Mouse (Mus musculus) forebrain, embryonic 16.5 days (tissue): ENCODE results near the gene Islr. TPM values are rescaled to one million over a fixed set of nuclear protein-coding genes. Genes with fewer than 3 reads are reported as not detected.

Source experiments
- ATAC-seq: fragments of 200-750 bp; cut with Nextera tagmentation; 2 replicates; pipeline ENCODE4 v1.8.0; 2017; ENCODE audit warnings: mild to moderate bottlenecking, moderate library complexity
- H3K27ac ChIP-seq: fragments of 300-500 bp; sonication (generic); 2 replicates; pipeline ENCODE4 v1.5.1; 2014; ENCODE audit warnings: low read length, control low read depth
- H3K27me3 ChIP-seq: fragments of 300-500 bp; sonication (generic); replicated peaks from 2 replicates; pipeline ENCODE4 v1.6.1; 2014; ENCODE audit warnings: low read length; ENCODE audit not compliant: control insufficient read depth, insufficient read depth
- H3K36me3 ChIP-seq: fragments of 300-500 bp; sonication (generic); 2 replicates; pipeline ENCODE4 v1.6.1; 2014; ENCODE audit not compliant: control insufficient read depth, insufficient read depth
- H3K4me1 ChIP-seq: fragments of 300-500 bp; sonication (generic); replicated peaks from 2 replicates; pipeline ENCODE4 v1.6.1; 2014; ENCODE audit warnings: low read length; ENCODE audit not compliant: control insufficient read depth, insufficient read depth
- H3K4me2 ChIP-seq: fragments of 300-500 bp; sonication (generic); 2 replicates; pipeline ENCODE4 v1.6.1; 2014; ENCODE audit warnings: mild to moderate bottlenecking, low read length, control low read depth
- H3K4me3 ChIP-seq: fragments of 300-500 bp; sonication (generic); replicated peaks from 2 replicates; pipeline ENCODE4 v1.5.1; 2014; ENCODE audit warnings: mild to moderate bottlenecking, low read length, control low read depth
- H3K9ac ChIP-seq: fragments of 300-500 bp; sonication (generic); replicated peaks from 2 replicates; pipeline ENCODE4 v1.6.1; 2014; ENCODE audit warnings: low read depth, low read length, control low read depth
- H3K9me3 ChIP-seq: fragments of 300-500 bp; sonication (generic); 2 replicates; pipeline ENCODE4 v1.6.1; 2016; ENCODE audit warnings: low read length; ENCODE audit not compliant: control insufficient read depth
- WGBS: fragments of 180-500 bp; shearing (Covaris S2); extraction: QIAGEN DNeasy Blood & Tissue Kit; methylation state at CpG from one replicate; pipeline ENCODE4 v1.1.7; 2014; 5-methylcytosine and 5-hydroxymethylcytosine counted together
- polyA plus RNA-seq: library from polyadenylated mRNA; unstranded; fragments of >200 nt; fragmentation: Nextera tagmentation; extraction: Ambion mirVana; gene quantifications from 2 replicates; pipeline ENCODE4 v1.2.1, GENCODE M21; 2015

Islr gene
- polyA plus RNA-seq, 1 experiment from 2014 or later: 16.8 TPM

DNA sequence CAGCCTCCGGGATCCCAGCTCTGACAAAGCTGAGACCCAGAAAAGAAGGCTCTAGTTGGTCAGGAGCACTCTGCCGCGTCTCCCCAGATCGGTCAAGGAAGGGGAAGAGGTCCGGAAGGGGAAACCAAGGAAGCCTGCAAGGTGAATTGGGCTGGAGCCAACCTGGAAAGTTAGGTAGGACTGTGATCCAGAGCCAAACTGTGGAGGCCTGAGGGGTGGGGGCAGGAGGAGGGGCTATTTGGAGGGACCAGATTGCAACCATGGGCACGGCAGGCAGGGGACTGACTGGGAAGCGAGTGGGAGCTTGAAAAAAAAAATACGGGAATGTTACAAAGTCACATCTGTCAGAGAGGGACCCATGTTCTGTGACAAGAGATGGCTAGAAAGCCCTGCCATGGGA lies 74.6 kb downstream of the Islr start:
- 19% methylated on average over 8 of the region's 8 CpGs for WGBS
- no peak for ATAC-seq
- H3K9me3 ChIP-seq: no peaks in the 10 kb centered on the region

DNA sequence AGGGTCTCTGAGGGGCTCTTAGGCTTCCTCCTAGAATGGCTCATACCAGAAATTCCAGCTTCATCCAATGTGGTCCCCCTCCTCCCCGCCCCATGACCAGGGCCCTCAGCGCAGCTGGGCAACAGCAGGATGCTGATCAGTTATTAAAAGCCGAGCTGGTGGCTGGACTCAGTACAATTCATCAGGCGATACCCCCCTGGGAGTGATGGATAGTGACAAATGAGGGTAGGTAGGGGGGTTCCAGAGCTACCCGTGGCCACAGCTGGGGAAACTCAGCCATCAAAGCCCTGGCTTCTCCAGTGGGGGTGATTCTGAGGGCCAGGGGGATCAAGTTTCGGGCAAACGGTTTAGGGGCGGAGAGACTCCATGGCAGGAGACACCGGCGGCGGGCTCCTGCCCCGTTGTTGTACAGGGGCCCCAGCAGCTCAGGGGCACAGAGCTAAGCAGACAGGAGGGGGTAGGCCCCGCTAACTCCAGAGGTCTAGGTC lies 75.1 kb downstream of the Islr start:
- no peak overlapping the region for H3K27ac ChIP-seq

More for the DNA sequence above, 74.6 kb downstream of the Islr start:
- Histone ChIP-seq H3K9ac (no peak overlapping the region), H3K27me3 (no peaks in the 10 kb centered on the region), H3K4me3 (no peak overlapping the region), H3K4me1 (peaks cover 16% of the 10 kb centered on the region), H3K4me2 (no peak overlapping the region), H3K27ac (no peak overlapping the region), H3K36me3 (no peaks in the 10 kb centered on the region)

DNA sequence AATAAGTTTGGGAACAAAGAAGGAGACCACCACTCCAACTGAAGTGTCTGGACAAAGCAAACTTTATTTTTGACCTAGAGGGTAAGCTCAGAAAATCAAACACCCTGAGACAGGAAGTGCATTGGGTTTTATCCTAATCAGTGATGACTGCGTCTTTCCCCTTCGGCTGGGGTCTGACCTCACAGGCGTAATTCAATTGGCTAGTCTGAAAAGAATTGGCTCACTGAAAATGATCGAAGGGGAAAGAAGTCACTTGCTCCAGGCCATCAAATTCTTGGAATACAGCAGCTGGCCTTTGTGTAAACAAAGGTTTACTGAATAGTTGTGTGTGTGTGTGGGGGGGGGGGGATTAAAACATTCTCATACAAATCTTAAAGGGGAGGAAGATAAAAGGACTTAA lies 78.3 kb downstream of the Islr start:
- Histone ChIP-seq H3K4me1 (0 out of 2 replicates have a peak, but pooled peaks cover 7% of the 10 kb centered on the region), H3K4me2 (no peak overlapping the region), H3K9me3 (no peaks in the 10 kb centered on the region), H3K36me3 (no peaks in the 10 kb centered on the region), H3K4me3 (no peak overlapping the region), H3K27me3 (no peaks in the 10 kb centered on the region), H3K27ac (no peak overlapping the region), H3K9ac (no peak overlapping the region)
- no peak for ATAC-seq
- WGBS: 28% methylated on average over 4 of the region's 4 CpGs

More for the DNA sequence above, 75.1 kb downstream of the Islr start:
- peaks cover 12% of the 10 kb centered on the region for H3K4me1 ChIP-seq
- H3K27me3 ChIP-seq: no peaks in the 10 kb centered on the region
- no peak for ATAC-seq
- H3K4me2 ChIP-seq: no peak overlapping the region
- H3K9ac ChIP-seq: no peak overlapping the region
- no peaks in the 10 kb centered on the region for H3K36me3 ChIP-seq
- H3K9me3 ChIP-seq: no peaks in the 10 kb centered on the region
- WGBS: 11% methylated on average over 13 of the region's 13 CpGs
- no peak overlapping the region for H3K4me3 ChIP-seq

DNA sequence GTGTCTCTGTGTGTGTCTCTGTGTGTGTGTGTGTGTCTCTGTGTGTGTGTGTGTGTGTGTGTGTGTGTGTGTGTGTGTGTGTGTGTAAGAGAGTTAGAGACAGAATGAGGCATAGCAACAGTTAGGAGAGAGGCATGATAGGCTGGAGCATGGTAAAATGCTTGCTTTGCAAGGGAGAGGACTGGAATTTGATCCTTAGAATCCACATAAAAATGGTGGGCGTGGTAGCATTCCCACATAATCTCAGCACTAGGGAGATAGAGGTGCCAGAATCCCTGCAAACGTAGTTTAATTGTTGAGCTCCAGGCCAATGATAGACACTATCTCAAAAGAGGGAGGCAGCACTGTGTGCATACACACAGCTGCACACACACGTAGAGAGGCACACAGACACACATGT lies 79.0 kb downstream of the Islr start:
- Histone ChIP-seq H3K4me3 (no peak overlapping the region), H3K36me3 (no peaks in the 10 kb centered on the region), H3K4me1 (0 out of 2 replicates have a peak, but pooled peaks cover 7% of the 10 kb centered on the region), H3K27me3 (no peaks in the 10 kb centered on the region), H3K9me3 (no peaks in the 10 kb centered on the region), H3K9ac (no peak overlapping the region), H3K27ac (no peak overlapping the region), H3K4me2 (no peak overlapping the region)
- ATAC-seq: no peak
- 43% methylated on average over 3 of the region's 3 CpGs for WGBS

DNA sequence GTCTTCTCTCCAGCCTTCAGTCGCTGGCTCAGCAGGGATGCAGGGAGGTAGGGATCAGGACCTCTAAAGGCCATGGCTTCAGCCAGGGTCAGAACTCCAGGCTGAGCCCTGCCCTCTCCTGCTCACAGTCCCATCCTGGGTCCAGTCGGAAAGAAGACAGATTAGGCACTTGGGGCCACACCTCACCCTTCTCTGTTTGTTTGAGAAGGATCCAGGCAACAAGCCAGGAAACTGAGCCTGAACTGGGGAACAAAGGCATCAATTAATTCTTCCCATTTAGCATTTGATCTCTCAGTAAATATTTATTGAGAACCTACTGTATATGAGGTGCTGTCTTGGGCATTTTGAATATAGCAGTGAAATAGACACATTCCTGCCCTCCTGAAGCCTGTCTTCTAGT lies 85.4 kb downstream of the Islr start, which contains the start of gene Ccdc33:
Ccdc33 (minus strand) TSS at position 153 of the 400 bp plus-strand sequence.
- H3K4me2 ChIP-seq: no peak within 1 kb of the TSS
- H3K27me3 ChIP-seq: no peaks in the 10 kb centered on the region
- WGBS: 17% methylated on average over 2 of the region's 2 CpGs
- H3K9ac ChIP-seq: no peak within 1 kb of the TSS
- H3K4me1 ChIP-seq: peaks cover 34% of the 10 kb centered on the region
- no peak within 1 kb of the TSS for H3K27ac ChIP-seq
- H3K9me3 ChIP-seq: no peaks in the 10 kb centered on the region
- H3K36me3 ChIP-seq: no peaks in the 10 kb centered on the region
- no peak within 1 kb of the TSS for H3K4me3 ChIP-seq
- ATAC-seq: no peak

DNA sequence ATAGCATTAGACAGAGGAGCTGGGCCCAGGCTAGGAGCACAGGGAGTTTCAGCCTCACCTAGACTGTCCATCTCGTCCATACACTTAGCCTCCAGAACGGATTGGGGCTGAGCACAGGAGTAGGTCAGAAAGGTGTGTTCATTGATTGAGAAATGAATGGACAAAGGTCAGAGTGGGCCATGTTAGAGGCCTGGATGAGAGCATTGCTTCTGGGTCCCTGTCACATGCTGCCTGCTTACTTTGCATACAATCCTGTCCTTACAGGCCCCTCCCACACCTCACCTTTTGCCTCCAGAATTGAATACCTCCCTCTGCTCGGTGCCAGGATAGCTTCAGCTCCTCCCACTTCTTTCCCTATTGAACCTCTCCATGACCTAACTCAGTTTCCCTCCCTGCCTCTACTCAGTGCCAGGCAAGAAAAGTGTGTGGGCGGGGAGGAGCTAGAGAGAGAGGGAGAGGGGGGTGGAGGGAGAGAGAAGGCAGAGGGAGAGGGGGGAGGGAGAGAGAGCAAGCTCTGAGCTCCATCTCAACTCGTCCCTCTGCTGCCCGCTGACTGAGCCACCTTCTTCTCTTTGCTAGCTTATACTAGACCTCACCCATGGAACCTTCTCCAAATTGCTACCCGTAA lies 88.0 kb downstream of the Islr start:
- WGBS: 39% methylated on average over 7 of the region's 7 CpGs
- peak overlapping the region; percentile 30; the same call in 1 of the 2 replicates for H3K9ac ChIP-seq
- ATAC-seq: no peak
- H3K4me3 ChIP-seq: no peak overlapping the region
- peak overlapping the region; percentile 100 for H3K27ac ChIP-seq
- no peaks in the 10 kb centered on the region for H3K27me3 ChIP-seq
- no peak overlapping the region for H3K4me2 ChIP-seq
- H3K9me3 ChIP-seq: no peaks in the 10 kb centered on the region
- H3K4me1 ChIP-seq: peaks cover 59% of the 10 kb centered on the region
- H3K36me3 ChIP-seq: no peaks in the 10 kb centered on the region

DNA sequence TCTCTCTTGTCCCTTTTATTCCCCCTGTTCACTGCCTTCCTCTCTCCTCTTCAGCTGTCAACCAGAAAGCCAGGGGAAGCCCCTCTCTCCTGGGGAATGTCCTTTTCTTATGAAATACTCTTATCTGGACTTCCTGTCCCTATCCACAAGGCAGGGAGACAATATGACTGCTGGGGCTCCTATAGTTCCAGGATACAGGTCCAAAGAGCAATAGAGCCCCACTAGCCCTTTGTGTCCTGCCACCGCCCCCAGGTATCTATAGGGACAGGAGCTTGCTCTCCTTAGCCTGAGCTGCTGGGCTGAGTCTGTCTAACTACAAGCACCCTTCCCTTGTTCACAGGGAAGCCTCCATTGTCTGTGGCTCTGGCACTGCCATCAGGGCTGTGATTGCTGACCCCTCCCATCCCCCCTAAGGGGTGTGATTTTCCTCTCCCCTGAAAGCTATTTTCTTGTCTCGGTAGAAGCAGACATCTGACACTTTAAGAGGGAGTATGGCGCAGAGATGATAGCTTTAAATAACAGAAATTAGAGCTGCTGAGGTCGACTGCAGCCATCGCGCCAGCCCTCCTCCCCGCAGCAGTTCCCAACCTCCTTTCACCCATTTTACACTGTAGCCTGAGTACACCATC lies 88.7 kb downstream of the Islr start:
- peak; percentile 16 for ATAC-seq
- Histone ChIP-seq H3K9ac (peak overlapping the region; percentile 37; the same call in 1 of the 2 replicates), H3K36me3 (no peaks in the 10 kb centered on the region), H3K9me3 (no peaks in the 10 kb centered on the region), H3K27me3 (no peaks in the 10 kb centered on the region), H3K4me2 (no peak overlapping the region), H3K27ac (peak overlapping the region; percentile 100), H3K4me3 (no peak overlapping the region), H3K4me1 (peaks cover 66% of the 10 kb centered on the region)
- WGBS: 32% methylated on average over 7 of the region's 7 CpGs

DNA sequence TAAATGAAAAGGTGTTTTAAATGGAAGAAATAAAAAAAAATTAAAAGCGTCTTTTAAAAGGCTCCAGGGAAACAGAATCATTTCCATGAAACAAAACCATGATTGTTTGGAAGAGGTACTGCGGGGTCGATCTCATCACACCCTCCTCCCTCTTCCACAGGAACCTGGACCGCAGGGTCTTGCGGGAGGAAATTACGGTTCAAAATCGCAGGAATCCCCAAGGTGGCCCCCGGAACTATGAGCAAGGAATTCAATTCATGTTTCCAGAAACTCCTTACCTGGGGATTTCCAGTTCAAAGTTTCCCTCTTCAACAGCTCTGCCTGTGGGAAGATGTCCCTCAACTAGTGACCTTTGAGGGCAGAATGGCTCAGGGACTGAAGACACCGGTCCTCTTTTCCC lies 90.1 kb downstream of the Islr start:
- Histone ChIP-seq H3K4me1 (peaks cover 72% of the 10 kb centered on the region), H3K4me3 (no peak overlapping the region), H3K9ac (peak overlapping the region; percentile 28), H3K27ac (peak overlapping the region; percentile 100), H3K4me2 (peak overlapping the region; percentile 19; the same call in 1 of the 2 replicates), H3K9me3 (no peaks in the 10 kb centered on the region), H3K36me3 (no peaks in the 10 kb centered on the region), H3K27me3 (no peaks in the 10 kb centered on the region)
- no peak for ATAC-seq
- 10% methylated on average over 9 of the region's 9 CpGs for WGBS

DNA sequence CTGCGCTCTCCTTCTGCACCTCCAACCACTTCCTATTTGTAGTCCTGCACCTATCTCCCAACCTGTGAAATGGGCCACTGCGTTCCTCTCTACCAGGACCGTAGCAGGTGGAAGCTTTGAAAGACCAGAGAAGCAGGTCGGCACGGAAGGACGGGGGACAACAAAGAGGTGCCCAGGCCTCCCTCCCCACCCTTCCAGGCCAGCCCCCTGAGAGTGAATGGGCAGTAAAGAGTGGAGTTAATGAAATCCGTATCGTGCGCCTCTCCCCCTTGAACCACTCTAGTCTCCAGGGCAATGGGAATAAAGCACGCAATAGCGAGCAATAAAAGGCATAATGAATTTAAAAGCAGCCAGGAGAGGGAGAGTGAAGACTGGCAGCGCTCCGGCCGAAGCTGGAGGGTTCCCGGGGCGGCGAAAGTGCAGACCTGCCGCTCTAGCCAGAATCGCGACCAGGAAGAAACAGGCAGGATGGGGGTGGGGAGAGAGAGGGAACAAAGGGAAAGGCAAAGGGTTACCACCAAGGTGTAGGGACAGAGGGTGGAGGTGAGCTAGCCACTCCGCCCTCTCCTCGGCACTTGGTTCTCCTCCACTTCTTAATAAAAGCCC lies 90.7 kb downstream of the Islr start:
- 2% methylated on average over 22 of the region's 22 CpGs for WGBS
- peak; percentile 24 for ATAC-seq
- H3K27ac ChIP-seq: peak overlapping the region; percentile 100

More for the DNA sequence above, 90.7 kb downstream of the Islr start:
- Histone ChIP-seq H3K9me3 (no peaks in the 10 kb centered on the region), H3K9ac (peak overlapping the region; percentile 43), H3K27me3 (no peaks in the 10 kb centered on the region), H3K4me1 (peaks cover 68% of the 10 kb centered on the region), H3K36me3 (no peaks in the 10 kb centered on the region), H3K4me2 (peak overlapping the region; percentile 53), H3K4me3 (peak overlapping the region; percentile 24)
